Mouse (Mus musculus) layer of hippocampus, postnatal 14 days (tissue): ENCODE measurements at regions not wholly inside any gene's neighbourhood (a gene's known extent, or its start where the extent isn't known, plus 50 kb on each side); places are given as distances from the start of the nearest gene placed in this dataset.
A peak's percentile ranks its signal among the peaks of the same experiment; 100 is the strongest.

Experiments used
- DNase-seq, 2 experiments: peaks; one replicate each; pipeline ENCODE4 v3.0.0; 2021 to 2022; ENCODE audit warnings: low spot score in 2 of 2, mixed read lengths in 1 of 2

GRCm38 (mm10) chr8:15734461-15734860, 688.6 kb upstream of the BB014433 start:
- DNase-seq = peak; percentile 26 to 46

- DNase-seq = no peak
These were observed 685.4 kb upstream of the BB014433 start for GRCm38 (mm10) chr8:15731324-15731723.

- DNase-seq = peak; percentile 49 to 74
These were observed 683.2 kb upstream of the BB014433 start for GRCm38 (mm10) chr8:15729075-15729474.

- no peak for DNase-seq
These were observed 680.4 kb upstream of the BB014433 start for GRCm38 (mm10) chr8:15726310-15726709.
